Mouse (Mus musculus) heart, embryonic 10.5 days (tissue): ENCODE results near the gene Ptprcap. TPM values are rescaled to one million over a fixed set of nuclear protein-coding genes. Genes with fewer than 3 reads are reported as not detected.

Experiments used
- DNase-seq: peaks from one replicate; pipeline ENCODE4 v3.0.0-alpha.2; 2017; ENCODE audit warnings: low spot score
- H3K27ac ChIP-seq: fragments of 300-500 bp; sonication (generic); 2 replicates; pipeline ENCODE4 v1.5.1; 2016; ENCODE audit warnings: mild to moderate bottlenecking
- H3K27me3 ChIP-seq: fragments of 300-500 bp; sonication (generic); 2 replicates; pipeline ENCODE4 v1.6.1; 2016; ENCODE audit warnings: mild to moderate bottlenecking; ENCODE audit not compliant: poor library complexity, insufficient read depth, severe bottlenecking
- H3K36me3 ChIP-seq: fragments of 300-500 bp; sonication (generic); 2 replicates; pipeline ENCODE4 v1.6.1; 2016; ENCODE audit warnings: mild to moderate bottlenecking, moderate library complexity
- H3K4me1 ChIP-seq: fragments of 300-500 bp; sonication (generic); 2 replicates; pipeline ENCODE4 v1.6.1; 2016; ENCODE audit warnings: mild to moderate bottlenecking
- H3K4me3 ChIP-seq: fragments of 300-500 bp; sonication (generic); 2 replicates; pipeline ENCODE4 v1.5.1; 2016; ENCODE audit warnings: mild to moderate bottlenecking, moderate library complexity
- H3K9me3 ChIP-seq: fragments of 300-500 bp; sonication (generic); 2 replicates; pipeline ENCODE4 v1.6.1; 2016; ENCODE audit warnings: mild to moderate bottlenecking, moderate library complexity
- WGBS: fragments of 180-500 bp; shearing (Covaris S2); methylation state at CpG from one replicate; pipeline ENCODE4 v1.1.7; 2016; 5-methylcytosine and 5-hydroxymethylcytosine counted together
- polyA plus RNA-seq: library from polyadenylated mRNA; unstranded; fragments of >200 nt; fragmentation: Nextera tagmentation; extraction: Ambion mirVana; gene quantifications from 2 replicates; pipeline ENCODE4 v1.2.1, GENCODE M21; 2016

Gene Ptprcap
- polyA plus RNA-seq, 1 experiment from 2014 or later, result 4.4 TPM

DNA sequence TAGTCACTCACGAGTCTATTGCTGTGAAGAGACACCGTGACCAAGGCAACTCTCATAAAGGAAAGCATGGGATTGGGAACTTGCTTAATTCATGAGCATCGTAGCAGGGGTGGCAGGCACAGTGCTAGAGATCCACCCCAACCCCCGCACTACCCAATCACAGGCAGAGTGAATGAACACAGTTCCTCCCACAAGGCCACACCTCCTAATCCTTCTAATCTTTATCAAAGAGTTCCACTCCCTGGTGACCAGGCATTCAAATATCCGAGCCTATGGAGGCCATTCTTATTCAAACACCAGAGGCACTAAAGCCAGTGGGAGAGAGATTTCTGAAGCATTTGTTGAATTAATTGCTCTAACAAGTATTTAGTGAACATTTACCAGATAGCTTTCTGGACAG lies 7.5 kb upstream of the Ptprcap start:
- H3K27ac ChIP-seq, result no peak overlapping the region
- WGBS, result 87% methylated on average over 5 of the region's 5 CpGs
- H3K4me3 ChIP-seq, result no peak overlapping the region
- H3K4me1 ChIP-seq, result peaks cover 27% of the 10 kb centered on the region
- H3K9me3 ChIP-seq, result no peaks in the 10 kb centered on the region
- no peak for DNase-seq
- no peaks in the 10 kb centered on the region for H3K27me3 ChIP-seq
- peaks cover 13% of the 10 kb centered on the region for H3K36me3 ChIP-seq

- Histone ChIP-seq H3K4me3 (no peak overlapping the region), H3K9me3 (no peaks in the 10 kb centered on the region), H3K4me1 (peaks cover 32% of the 10 kb centered on the region), H3K36me3 (peaks cover 19% of the 10 kb centered on the region), H3K27me3 (no peaks in the 10 kb centered on the region), H3K27ac (no peak overlapping the region)
- no peak for DNase-seq
- 56% methylated on average over 12 of the region's 12 CpGs for WGBS
These were observed 6.9 kb upstream of the Ptprcap start for GRCm38 (mm10) chr19:4146366-4147021.

DNA sequence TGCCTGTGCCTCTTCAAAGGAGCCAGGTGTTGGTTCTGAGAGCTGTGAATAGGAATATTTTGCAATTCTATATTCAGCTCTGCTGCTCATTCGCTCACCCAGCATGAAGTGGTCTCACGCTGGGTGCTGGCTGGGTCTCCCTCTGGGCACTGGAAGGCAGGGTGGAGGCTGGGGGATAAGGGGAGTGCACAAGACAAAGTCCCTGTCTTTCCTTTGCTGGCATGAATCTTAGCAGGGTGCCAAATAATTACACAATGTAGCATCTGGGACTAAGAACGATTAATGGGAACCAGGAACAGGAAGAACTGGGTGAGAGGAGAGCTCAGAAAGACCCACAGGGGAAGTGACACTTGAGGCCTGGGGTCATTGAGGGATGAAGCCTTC lies 6.4 kb upstream of the Ptprcap start:
- H3K36me3 ChIP-seq, result peaks cover 24% of the 10 kb centered on the region
- no peaks in the 10 kb centered on the region for H3K27me3 ChIP-seq
- 53% methylated on average over 3 of the region's 3 CpGs for WGBS
- H3K4me3 ChIP-seq, result no peak overlapping the region
- peaks cover 37% of the 10 kb centered on the region for H3K4me1 ChIP-seq
- no peak for DNase-seq
- no peaks in the 10 kb centered on the region for H3K9me3 ChIP-seq
- no peak overlapping the region for H3K27ac ChIP-seq

DNA sequence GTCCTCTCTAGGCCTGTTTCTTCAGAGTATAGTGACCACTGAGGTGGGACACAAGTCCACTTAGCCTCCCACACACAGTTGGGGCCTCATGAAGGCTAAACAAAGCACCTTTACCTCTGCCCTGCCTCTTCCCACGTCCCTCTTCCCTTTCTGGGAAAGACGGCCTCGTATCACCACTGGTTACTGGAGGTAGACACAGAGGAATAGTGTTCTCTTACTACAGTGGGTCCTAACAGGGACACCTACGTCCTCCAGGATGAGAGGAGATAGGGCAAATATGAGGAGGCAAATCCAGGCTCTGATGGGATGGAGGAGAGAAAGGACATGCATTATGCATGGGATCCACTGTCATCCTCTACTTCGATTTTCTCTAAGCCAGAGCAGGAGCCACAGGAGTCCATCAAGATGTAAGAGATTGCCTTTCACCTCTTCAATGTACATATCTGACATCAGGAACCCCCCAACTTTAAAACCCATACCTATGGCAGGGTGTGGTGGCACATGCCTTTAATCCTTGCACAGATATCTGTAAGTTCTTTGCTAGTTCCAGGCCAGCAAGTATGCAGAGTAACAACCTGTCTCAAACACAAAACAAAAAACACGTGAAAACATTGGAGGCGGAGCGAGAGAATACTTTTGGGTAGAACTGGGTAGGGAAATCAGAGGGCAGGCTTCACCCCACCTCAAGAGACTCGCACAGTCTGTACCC lies 5.5 kb upstream of the Ptprcap start:
- Histone ChIP-seq H3K4me3 (peak overlapping the region; percentile 84), H3K27me3 (no peaks in the 10 kb centered on the region), H3K36me3 (peaks cover 33% of the 10 kb centered on the region), H3K27ac (peak overlapping the region; percentile 91), H3K9me3 (no peaks in the 10 kb centered on the region), H3K4me1 (peaks cover 43% of the 10 kb centered on the region)
- DNase-seq, result no peak
- WGBS, result 38% methylated on average over 9 of the region's 9 CpGs

DNA sequence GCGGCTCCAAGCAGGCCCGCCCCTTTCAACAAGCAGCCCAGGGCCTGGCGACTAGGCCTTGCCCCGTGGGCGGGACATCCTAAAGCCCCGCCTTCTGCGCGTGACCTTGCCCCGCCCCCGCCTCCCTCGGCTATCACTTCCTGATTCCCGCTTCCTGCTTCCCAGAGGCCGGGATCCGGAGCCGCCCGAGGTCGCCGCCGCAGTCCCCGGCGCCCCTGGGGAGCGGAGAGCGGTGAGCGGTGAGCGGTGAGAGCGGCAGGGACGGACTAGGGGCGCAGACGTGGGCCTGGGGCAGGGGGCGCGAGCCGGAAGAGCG lies 5.0 kb upstream of the Ptprcap start, which contains the start of gene Coro1b:
TSS of gene Coro1b (plus strand) at position 129 of the 316 bp plus-strand sequence.
- under 1% methylated on average over 33 of the region's 33 CpGs for WGBS
- H3K4me1 ChIP-seq, result peaks cover 48% of the 10 kb centered on the region
- H3K27me3 ChIP-seq, result no peaks in the 10 kb centered on the region
- H3K27ac ChIP-seq, result peak within 1 kb of the TSS; percentile 91
- peaks cover 38% of the 10 kb centered on the region for H3K36me3 ChIP-seq
- H3K4me3 ChIP-seq, result peak within 1 kb of the TSS; percentile 84
- peak; percentile 98 for DNase-seq
- no peaks in the 10 kb centered on the region for H3K9me3 ChIP-seq

- WGBS, result 3% methylated on average over 8 of the region's 8 CpGs
- no peak for DNase-seq
- peaks cover 41% of the 10 kb centered on the region for H3K36me3 ChIP-seq
- H3K4me3 ChIP-seq, result peak overlapping the region; percentile 84
- no peaks in the 10 kb centered on the region for H3K9me3 ChIP-seq
- H3K27me3 ChIP-seq, result no peaks in the 10 kb centered on the region
- peaks cover 48% of the 10 kb centered on the region for H3K4me1 ChIP-seq
- peak overlapping the region; percentile 91 for H3K27ac ChIP-seq
These were observed 4.6 kb upstream of the Ptprcap start for GRCm38 (mm10) chr19:4148819-4149218.

DNA sequence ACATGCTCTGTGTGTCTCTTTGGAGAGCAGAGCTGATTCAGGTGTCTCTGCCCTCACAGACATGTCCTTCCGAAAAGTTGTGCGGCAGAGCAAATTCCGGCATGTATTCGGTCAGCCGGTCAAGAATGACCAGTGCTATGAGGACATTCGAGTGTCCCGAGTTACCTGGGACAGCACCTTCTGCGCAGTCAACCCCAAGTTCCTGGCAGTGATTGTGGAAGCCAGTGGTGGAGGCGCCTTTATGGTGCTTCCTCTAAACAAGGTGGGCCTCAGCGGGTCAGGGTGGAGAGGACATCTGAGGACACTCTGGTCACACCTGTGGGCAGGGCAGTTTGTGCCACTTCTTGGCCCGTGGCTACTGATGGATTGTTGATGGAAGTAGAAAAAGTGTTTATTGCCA lies 4.1 kb upstream of the Ptprcap start:
- peak overlapping the region; percentile 91; the same call in 1 of the 2 replicates for H3K27ac ChIP-seq
- WGBS, result 86% methylated on average over 11 of the region's 11 CpGs
- H3K4me1 ChIP-seq, result peaks cover 52% of the 10 kb centered on the region
- H3K4me3 ChIP-seq, result peak overlapping the region; percentile 84
- no peak for DNase-seq
- H3K9me3 ChIP-seq, result no peaks in the 10 kb centered on the region
- peaks cover 41% of the 10 kb centered on the region for H3K36me3 ChIP-seq
- no peaks in the 10 kb centered on the region for H3K27me3 ChIP-seq

DNA sequence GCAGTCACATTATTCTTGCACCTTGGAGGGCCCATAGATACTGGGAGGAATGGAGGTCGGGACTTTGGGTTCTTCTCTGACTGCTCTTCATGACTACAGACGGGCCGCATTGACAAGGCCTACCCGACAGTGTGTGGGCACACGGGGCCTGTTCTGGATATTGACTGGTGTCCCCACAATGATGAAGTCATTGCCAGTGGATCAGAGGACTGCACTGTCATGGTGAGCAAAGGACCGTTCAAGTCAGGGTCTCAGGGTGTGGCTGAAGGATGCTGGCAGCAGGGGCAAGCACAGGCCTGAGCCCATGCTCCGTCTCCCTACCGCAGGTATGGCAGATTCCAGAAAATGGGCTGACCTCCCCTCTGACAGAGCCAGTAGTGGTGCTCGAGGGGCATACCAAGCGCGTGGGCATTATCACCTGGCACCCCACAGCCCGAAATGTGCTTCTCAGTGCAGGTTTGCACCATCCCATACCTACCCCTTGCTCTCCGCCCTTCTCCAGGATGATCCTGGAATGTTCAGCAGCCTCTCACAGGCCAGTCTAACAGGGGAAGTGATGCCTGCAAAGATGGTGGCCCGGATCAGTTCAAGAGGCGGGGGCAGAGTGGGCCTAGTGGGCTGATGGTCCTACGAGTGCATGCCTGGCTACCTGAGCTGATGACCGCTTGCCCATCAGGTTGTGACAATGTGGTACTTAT lies 3.5 kb upstream of the Ptprcap start:
- 0 out of 2 replicates have a peak overlapping the region, but pooled peaks have one; percentile 91 for H3K27ac ChIP-seq
- H3K27me3 ChIP-seq, result no peaks in the 10 kb centered on the region
- H3K4me3 ChIP-seq, result peak overlapping the region; percentile 84; the same call in 1 of the 2 replicates
- DNase-seq, result no peak
- 92% methylated on average over 17 of the region's 17 CpGs for WGBS
- peaks cover 59% of the 10 kb centered on the region for H3K4me1 ChIP-seq
- H3K9me3 ChIP-seq, result no peaks in the 10 kb centered on the region
- H3K36me3 ChIP-seq, result peaks cover 41% of the 10 kb centered on the region

DNA sequence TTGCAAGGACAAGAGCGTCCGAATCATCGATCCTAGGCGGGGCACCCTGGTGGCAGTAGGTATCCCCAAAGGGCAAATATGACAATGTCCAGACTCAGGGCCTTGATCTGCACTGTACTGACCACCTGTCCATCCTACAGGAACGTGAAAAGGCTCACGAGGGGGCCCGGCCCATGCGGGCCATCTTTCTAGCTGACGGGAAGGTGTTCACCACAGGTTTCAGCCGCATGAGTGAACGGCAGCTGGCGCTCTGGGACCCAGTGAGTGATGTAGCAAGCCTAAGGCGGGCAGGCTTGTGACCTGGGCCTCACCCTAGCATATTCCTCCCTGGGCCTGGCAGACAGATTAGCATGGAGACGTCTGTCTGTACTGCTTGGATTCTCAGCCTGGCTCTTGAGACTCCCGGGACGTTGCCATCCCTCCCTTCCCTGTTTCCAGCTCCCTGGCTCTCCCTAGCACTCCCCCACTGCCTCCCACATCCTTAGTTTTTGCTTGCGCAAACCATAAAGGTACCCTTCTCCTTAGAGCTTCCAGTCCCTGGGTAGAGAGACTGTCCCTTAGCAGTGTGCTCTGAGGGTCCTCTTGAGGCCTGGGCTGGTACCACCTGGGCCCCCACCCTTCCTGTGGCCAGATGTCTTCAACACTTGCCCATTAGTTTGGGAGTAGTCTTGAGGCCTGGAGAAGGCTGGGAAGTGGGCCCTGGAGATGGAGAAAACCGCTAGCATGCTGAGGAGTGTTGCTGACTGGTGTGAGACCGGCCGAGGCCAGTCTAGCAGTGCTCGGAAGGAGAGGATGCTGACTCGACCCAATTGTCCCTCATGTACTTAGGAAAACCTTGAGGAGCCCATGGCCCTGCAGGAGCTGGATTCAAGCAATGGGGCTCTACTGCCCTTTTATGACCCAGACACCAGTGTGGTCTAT lies 2.6 kb upstream of the Ptprcap start:
- H3K27ac ChIP-seq, result no peak overlapping the region
- H3K4me3 ChIP-seq, result no peak overlapping the region
- DNase-seq, result no peak
- 85% methylated on average over 22 of the region's 22 CpGs for WGBS
- H3K27me3 ChIP-seq, result no peaks in the 10 kb centered on the region
- peaks cover 63% of the 10 kb centered on the region for H3K4me1 ChIP-seq
- H3K36me3 ChIP-seq, result peaks cover 45% of the 10 kb centered on the region
- H3K9me3 ChIP-seq, result no peaks in the 10 kb centered on the region

GRCm38 (mm10) chr19:4151488-4151860 lies 1.9 kb upstream of the Ptprcap start:
- Histone ChIP-seq H3K9me3 (no peaks in the 10 kb centered on the region), H3K4me3 (no peak overlapping the region), H3K36me3 (peaks cover 52% of the 10 kb centered on the region), H3K27me3 (no peaks in the 10 kb centered on the region), H3K27ac (peak overlapping the region; percentile 42), H3K4me1 (peaks cover 69% of the 10 kb centered on the region)
- WGBS, result 83% methylated on average over 5 of the region's 5 CpGs
- DNase-seq, result no peak

DNA sequence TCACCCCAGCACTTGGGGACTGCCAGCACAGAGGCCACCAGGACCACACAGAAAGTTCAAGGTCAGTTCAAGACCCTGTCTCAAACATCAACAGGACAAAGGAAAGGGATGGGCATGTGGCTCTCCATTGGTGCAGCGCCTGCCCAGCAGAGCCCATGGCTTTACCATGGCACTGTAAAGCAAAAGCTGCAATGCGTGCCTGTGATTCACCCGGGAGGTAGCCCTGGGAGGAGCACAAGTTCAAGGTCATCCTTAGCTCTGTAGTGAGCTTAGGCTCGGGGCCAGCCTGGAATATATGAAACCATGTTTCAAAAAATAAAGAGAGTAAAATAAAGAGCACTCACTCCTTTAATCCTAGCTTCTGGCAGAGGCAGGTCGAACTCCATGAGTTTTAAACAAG lies 1.5 kb upstream of the Ptprcap start:
- no peak overlapping the region for H3K4me3 ChIP-seq
- no peaks in the 10 kb centered on the region for H3K9me3 ChIP-seq
- H3K36me3 ChIP-seq, result peaks cover 56% of the 10 kb centered on the region
- DNase-seq, result no peak
- H3K27me3 ChIP-seq, result no peaks in the 10 kb centered on the region
- peaks cover 70% of the 10 kb centered on the region for H3K4me1 ChIP-seq
- 89% methylated on average over 5 of the region's 5 CpGs for WGBS
- H3K27ac ChIP-seq, result peak overlapping the region; percentile 42

- H3K4me1 ChIP-seq, result peaks cover 70% of the 10 kb centered on the region
- peaks cover 63% of the 10 kb centered on the region for H3K36me3 ChIP-seq
- H3K27ac ChIP-seq, result no peak overlapping the region
- H3K9me3 ChIP-seq, result no peaks in the 10 kb centered on the region
- no peak for DNase-seq
- H3K4me3 ChIP-seq, result 0 out of 2 replicates have a peak overlapping the region, but pooled peaks have one; percentile 10
- H3K27me3 ChIP-seq, result no peaks in the 10 kb centered on the region
- 86% methylated on average over 8 of the region's 8 CpGs for WGBS
These were observed 766 bp upstream of the Ptprcap start for GRCm38 (mm10) chr19:4152445-4153231.
